Mouse (Mus musculus): ENCODE measurements at regions not wholly inside any gene's neighbourhood (a gene's known extent, or its start where the extent isn't known, plus 50 kb on each side); places are given as distances from the start of the nearest gene placed in this dataset.

GRCm38 (mm10) chr13:39278101-39278500 is 317.4 kb upstream of the Slc35b3 start:
- TF ChIP-seq POLR2A (IDR thresholded peaks at IDR 0.05; ENCODE audit: borderline replicate concordance, extremely low read depth, insufficient read depth, insufficient read length, poor library complexity, severe bottlenecking) (no peak), CTCF (IDR thresholded peaks at IDR 0.05; ENCODE audit: borderline replicate concordance, extremely low read depth, insufficient read depth, insufficient read length) (no peak)
- no peak for DNase-seq (ENCODE audit: low read depth)

- no peak for DNase-seq (ENCODE audit: low read depth)
- TF ChIP-seq CTCF (IDR thresholded peaks at IDR 0.05; ENCODE audit: borderline replicate concordance, extremely low read depth, insufficient read depth, insufficient read length), result no peak
- no peak for TF ChIP-seq POLR2A (IDR thresholded peaks at IDR 0.05; ENCODE audit: borderline replicate concordance, extremely low read depth, insufficient read depth, insufficient read length, poor library complexity, severe bottlenecking)
Measured at GRCm38 (mm10) chr13:39266024-39266423, 305.3 kb upstream of the Slc35b3 start.

GRCm38 (mm10) chr13:39256708-39257107 is 296.0 kb upstream of the Slc35b3 start:
- peak; percentile 27 for DNase-seq (ENCODE audit: low read depth)
- TF ChIP-seq POLR2A (IDR thresholded peaks at IDR 0.05; ENCODE audit: borderline replicate concordance, extremely low read depth, insufficient read depth, insufficient read length, poor library complexity, severe bottlenecking) (no peak), CTCF (IDR thresholded peaks at IDR 0.05; ENCODE audit: borderline replicate concordance, extremely low read depth, insufficient read depth, insufficient read length) (no peak)

GRCm38 (mm10) chr13:39255338-39255737 is 294.7 kb upstream of the Slc35b3 start:
- TF ChIP-seq CTCF (IDR thresholded peaks at IDR 0.05; ENCODE audit: borderline replicate concordance, extremely low read depth, insufficient read depth, insufficient read length) (no peak), POLR2A (IDR thresholded peaks at IDR 0.05; ENCODE audit: borderline replicate concordance, extremely low read depth, insufficient read depth, insufficient read length, poor library complexity, severe bottlenecking) (no peak)
- peak; percentile 4 for DNase-seq (ENCODE audit: low read depth)

- TF ChIP-seq CTCF (IDR thresholded peaks at IDR 0.05; ENCODE audit: borderline replicate concordance, extremely low read depth, insufficient read depth, insufficient read length) (no peak), POLR2A (IDR thresholded peaks at IDR 0.05; ENCODE audit: borderline replicate concordance, extremely low read depth, insufficient read depth, insufficient read length, poor library complexity, severe bottlenecking) (no peak)
- no peak for DNase-seq (ENCODE audit: low read depth)
Measured at GRCm38 (mm10) chr13:39252591-39252990, 291.9 kb upstream of the Slc35b3 start.

GRCm38 (mm10) chr13:39250096-39250495 is 289.4 kb upstream of the Slc35b3 start:
- DNase-seq (ENCODE audit: low read depth), result no peak
- TF ChIP-seq POLR2A (IDR thresholded peaks at IDR 0.05; ENCODE audit: borderline replicate concordance, extremely low read depth, insufficient read depth, insufficient read length, poor library complexity, severe bottlenecking) (no peak), CTCF (IDR thresholded peaks at IDR 0.05; ENCODE audit: borderline replicate concordance, extremely low read depth, insufficient read depth, insufficient read length) (no peak)

GRCm38 (mm10) chr13:39226829-39227228 is 266.2 kb upstream of the Slc35b3 start:
- no peak for DNase-seq (ENCODE audit: low read depth)
- TF ChIP-seq CTCF (IDR thresholded peaks at IDR 0.05; ENCODE audit: borderline replicate concordance, extremely low read depth, insufficient read depth, insufficient read length), result no peak

GRCm38 (mm10) chr13:39225651-39226050 is 265.0 kb upstream of the Slc35b3 start:
- TF ChIP-seq POLR2A (IDR thresholded peaks at IDR 0.05; ENCODE audit: borderline replicate concordance, extremely low read depth, insufficient read depth, insufficient read length, poor library complexity, severe bottlenecking) (no peak), CTCF (IDR thresholded peaks at IDR 0.05; ENCODE audit: borderline replicate concordance, extremely low read depth, insufficient read depth, insufficient read length) (no peak)
- no peak for DNase-seq (ENCODE audit: low read depth)

GRCm38 (mm10) chr13:39211076-39211475 is 250.4 kb upstream of the Slc35b3 start:
- no peak for DNase-seq (ENCODE audit: low read depth)
- TF ChIP-seq CTCF (IDR thresholded peaks at IDR 0.05; ENCODE audit: borderline replicate concordance, extremely low read depth, insufficient read depth, insufficient read length) (no peak), POLR2A (IDR thresholded peaks at IDR 0.05; ENCODE audit: borderline replicate concordance, extremely low read depth, insufficient read depth, insufficient read length, poor library complexity, severe bottlenecking) (no peak)

GRCm38 (mm10) chr13:39183715-39184179 is 223.1 kb upstream of the Slc35b3 start:
- no peak for TF ChIP-seq POLR2A (IDR thresholded peaks at IDR 0.05; ENCODE audit: borderline replicate concordance, extremely low read depth, insufficient read depth, insufficient read length, poor library complexity, severe bottlenecking)
- peak; percentile 37; the same call in 1 of the 2 replicates for TF ChIP-seq CTCF (IDR thresholded peaks at IDR 0.05; ENCODE audit: borderline replicate concordance, extremely low read depth, insufficient read depth, insufficient read length)
- peak; percentile 81 for DNase-seq (ENCODE audit: low read depth)

GRCm38 (mm10) chr13:39161980-39162379 is 201.3 kb upstream of the Slc35b3 start:
- peak; percentile 5 for DNase-seq (ENCODE audit: low read depth)
- TF ChIP-seq CTCF (IDR thresholded peaks at IDR 0.05; ENCODE audit: borderline replicate concordance, extremely low read depth, insufficient read depth, insufficient read length) (no peak), POLR2A (IDR thresholded peaks at IDR 0.05; ENCODE audit: borderline replicate concordance, extremely low read depth, insufficient read depth, insufficient read length, poor library complexity, severe bottlenecking) (no peak)

GRCm38 (mm10) chr13:39127942-39128341 is 167.3 kb upstream of the Slc35b3 start:
- TF ChIP-seq CTCF (IDR thresholded peaks at IDR 0.05; ENCODE audit: borderline replicate concordance, extremely low read depth, insufficient read depth, insufficient read length) (no peak), POLR2A (IDR thresholded peaks at IDR 0.05; ENCODE audit: borderline replicate concordance, extremely low read depth, insufficient read depth, insufficient read length, poor library complexity, severe bottlenecking) (no peak)
- DNase-seq (ENCODE audit: low read depth), result no peak
